Mouse (Mus musculus): ENCODE results near the gene Il1r1.

GRCm38 (mm10) chr1:40360969-40361368 lies 136.1 kb downstream of the Il1r1 start:
- TF ChIP-seq POLR2A (IDR thresholded peaks at IDR 0.05; ENCODE audit: low read depth, low read length): no peak
- TF ChIP-seq CTCF (conservative IDR thresholded peaks at IDR 0.05; ENCODE audit: insufficient read depth, insufficient read length, low read depth, low read length): no peak
